27 mouse cellular contexts compared by ENCODE assay signal in the genomic region with DNA sequence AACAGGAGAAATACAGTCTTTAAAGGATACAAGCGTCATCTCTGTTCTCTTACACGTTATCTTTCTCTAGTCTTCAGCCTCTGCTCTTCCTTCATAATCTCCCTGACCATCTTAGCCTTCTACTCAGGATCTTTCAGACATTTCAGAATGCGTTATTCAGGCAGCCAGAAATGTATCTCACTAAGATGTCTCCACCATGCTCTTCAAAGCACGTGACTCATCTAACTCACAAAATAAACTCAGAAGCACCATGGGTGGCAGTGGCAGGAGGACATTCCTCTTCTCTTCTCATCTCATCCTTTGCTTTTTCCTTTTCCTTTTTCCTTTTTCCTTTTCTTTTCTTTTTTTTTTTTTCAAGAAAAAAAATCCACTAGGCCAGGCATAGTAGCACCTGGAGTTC. TPM values are rescaled to one million over a fixed set of nuclear protein-coding genes. Genes with fewer than 3 reads are reported as not detected.
A peak's percentile ranks its signal among the peaks of the same experiment; 100 is the strongest.
DNase-seq lines count a peak whose midpoint lies in the region; ATAC-seq and TF ChIP-seq lines count a peak whose summit lies in the region.
"Had no signal": no experiment of that assay in that cellular context is flagged by ENCODE, and none has a peak within 500 bp of the region (broad histone marks: within the 10 kb centered on the region; RNA-seq: fewer than 3 reads in every experiment).

No protein-coding gene starts in this region.

- H3K4me1 ChIP-seq in heart, embryonic 12.5 days (replicated peaks), result peaks cover 30% of the 10 kb centered on the region

- no peak for TF ChIP-seq POLR2A in myocyte (IDR thresholded peaks at IDR 0.05; ENCODE audit: insufficient read length, low read depth)

- no peaks in the 10 kb centered on the region for H3K27me3 ChIP-seq in heart, embryonic 12.5 days (replicated peaks)
- no peaks in the 10 kb centered on the region for H3K27me3 ChIP-seq in myocyte (ENCODE audit: control insufficient read depth, insufficient read depth, insufficient read length)
- H3K27me3 ChIP-seq: embryonic facial prominence, embryonic 13.5 days; embryonic facial prominence, embryonic 15.5 days; forebrain, embryonic 12.5 days had no signal

- H3K4me2 ChIP-seq in heart, embryonic 12.5 days, result no peak overlapping the region
- H3K4me2 ChIP-seq in myocyte (ENCODE audit: low read depth), result no peak overlapping the region
- H3K4me2 ChIP-seq: embryonic facial prominence, embryonic 13.5 days; embryonic facial prominence, embryonic 15.5 days; forebrain, embryonic 12.5 days had no signal

- no peak overlapping the region for H3K27ac ChIP-seq in heart, embryonic 12.5 days (ENCODE audit: poor library complexity, severe bottlenecking)
- H3K27ac ChIP-seq in left cerebral cortex, adult 2 months, result 0 out of 2 replicates have a peak overlapping the region, but pooled peaks have one; percentile 24
- H3K27ac ChIP-seq: embryonic facial prominence, embryonic 13.5 days; embryonic facial prominence, embryonic 15.5 days; forebrain, embryonic 10.5 days; forebrain, embryonic 12.5 days had no signal

- ATAC-seq in heart, embryonic 12.5 days (ENCODE audit: insufficient number of reproducible peaks, low FRiP score), result no peak
- ATAC-seq: forebrain, embryonic 14.5 days; forebrain, embryonic 16.5 days had no signal

- DNase-seq in heart, adult 11 months, result peak; percentile 39
- no peak for DNase-seq in left cerebral cortex, adult 2 months (ENCODE audit: extremely low spot score in 1 of 2, low spot score in 2 of 2)
- DNase-seq in left cerebral cortex, postnatal 14 days (ENCODE audit: low spot score in 2 of 2), result no peak
- DNase-seq in 3T3-L1 (ENCODE audit: low read depth, low spot score), result peak; percentile 17
- no peak for DNase-seq in kidney, adult 9 months
- no peak for DNase-seq in B cell, adult 2 months
- DNase-seq: adrenal gland, adult 2 months; adrenal gland, postnatal 10 days; adrenal gland, postnatal 25 days; cerebellum, adult 11 months; cerebellum, adult 18-20 months; cerebellum, adult 8-10 months; cerebellum, adult 9-11 months; cerebellum, postnatal 14 days; cerebellum, postnatal 36 days; embryo, embryonic 11 days had no signal

- no peak overlapping the region for H3ac ChIP-seq in myocyte (ENCODE audit: control insufficient read depth, insufficient read length)

- no peaks in the 10 kb centered on the region for H3K79me2 ChIP-seq in myocyte (ENCODE audit: control insufficient read depth, insufficient read depth)

- no peak for TF ChIP-seq CTCF in left cerebral cortex, adult 2 months (IDR thresholded peaks at IDR 0.05)

- WGBS in heart, embryonic 12.5 days, result 69% methylated on average over 4 of the region's 4 CpGs

- intact Hi-C loops in left cerebral cortex, adult 2 months (cut with DNase I), result no loop called here
- intact Hi-C loops in left cerebral cortex, postnatal 14 days (cut with DNase I), result no loop called here

- no peaks in the 10 kb centered on the region for H3K9me3 ChIP-seq in heart, embryonic 12.5 days (replicated peaks)
- H3K9me3 ChIP-seq: embryonic facial prominence, embryonic 13.5 days; embryonic facial prominence, embryonic 15.5 days; forebrain, embryonic 10.5 days; forebrain, embryonic 12.5 days had no signal

- H3K36me3 ChIP-seq in heart, embryonic 12.5 days, result no peaks in the 10 kb centered on the region
- no peaks in the 10 kb centered on the region for H3K36me3 ChIP-seq in myocyte (ENCODE audit: control insufficient read depth, insufficient read depth)
- H3K36me3 ChIP-seq: embryonic facial prominence, embryonic 13.5 days; embryonic facial prominence, embryonic 15.5 days; forebrain, embryonic 10.5 days; forebrain, embryonic 12.5 days had no signal

- no peak overlapping the region for H3K4me3 ChIP-seq in heart, embryonic 12.5 days
- no peak overlapping the region for H3K4me3 ChIP-seq in left cerebral cortex, adult 2 months
- no peak overlapping the region for H3K4me3 ChIP-seq in myocyte
- H3K4me3 ChIP-seq: embryonic facial prominence, embryonic 13.5 days; embryonic facial prominence, embryonic 15.5 days; erythroblast, embryonic 14.5 days; forebrain, embryonic 10.5 days; forebrain, embryonic 12.5 days had no signal

- no peak overlapping the region for H3K9ac ChIP-seq in heart, embryonic 12.5 days
- H3K9ac ChIP-seq: embryonic facial prominence, embryonic 13.5 days; embryonic facial prominence, embryonic 15.5 days; forebrain, embryonic 12.5 days had no signal

TF ChIP-seq in myocyte, 11 proteins besides CTCF, POLR2A, EP300 and RAD21:
- TF ChIP-seq USF1 (IDR thresholded peaks at IDR 0.05; ENCODE audit: low read depth), result peak; percentile 63
- no peak for TF ChIP-seq TCF12 (IDR thresholded peaks at IDR 0.05; ENCODE audit: insufficient read depth, poor library complexity, severe bottlenecking)

RNA-seq across cellular contexts. Expression of gene Ptprb, which starts 16.0 kb away (rescaled TPM):
- polyA plus RNA-seq in heart, embryonic 12.5 days (2016; fragmentation: Nextera tagmentation; extraction: Ambion mirVana), result 11.1 and 14.6 TPM in 2 replicates
- 10 to 100 TPM; 17.0 to 19.8 TPM for total RNA-seq in left cerebral cortex, adult 2 months (2021)
- total RNA-seq in left cerebral cortex, postnatal 14 days (2021), result 10 to 100 TPM; 23.5 to 25.5 TPM
- polyA plus RNA-seq in myocyte (2012; fragmentation: generic; extraction: Trizol), result 0.01 TPM
- total RNA-seq: common myeloid progenitor, adult 5-6 weeks; MEL had no signal

Comparison
In these comparisons a context has a peak if more than half of its experiments do, and no peak if none do; other contexts are left out.
1. DNase-seq: peak in heart, adult 11 months (single experiment) and 3T3-L1 (single experiment); none in left cerebral cortex, adult 2 months (0 of 2), left cerebral cortex, postnatal 14 days (0 of 2), kidney, adult 9 months (single experiment) and B cell, adult 2 months (0 of 2).